Mouse (Mus musculus) stomach, postnatal 0 days (tissue): Measurements from ENCODE around the gene Lgals3. TPM values are rescaled to one million over a fixed set of nuclear protein-coding genes. Genes with fewer than 3 reads are reported as not detected.
"Not testable (repeated sequence)": the region's sequence is repeated elsewhere in the genome, so short reads cannot be mapped to it uniquely, and the experiment has no call there.

Experiments used
- ATAC-seq: fragments of 200-750 bp; cut with Nextera tagmentation; 2 replicates; pipeline ENCODE4 v1.8.0; 2017; ENCODE audit not compliant: low FRiP score, low TSS enrichment
- DNase-seq: peaks from one replicate; pipeline ENCODE4 v3.0.0-alpha.2; 2016; ENCODE audit warnings: low spot score
- H3K27ac ChIP-seq: fragments of 300-500 bp; sonication (generic); replicated peaks from 2 replicates; pipeline ENCODE4 v1.5.1; 2014; ENCODE audit warnings: mild to moderate bottlenecking, control low read depth
- H3K27me3 ChIP-seq: fragments of 300-500 bp; sonication (generic); 2 replicates; pipeline ENCODE4 v1.6.1; 2014; ENCODE audit warnings: low read length; ENCODE audit not compliant: control insufficient read depth, insufficient read depth
- H3K36me3 ChIP-seq: fragments of 300-500 bp; sonication (generic); 2 replicates; pipeline ENCODE4 v1.6.1; 2014; ENCODE audit warnings: low read length, mixed read lengths; ENCODE audit not compliant: control insufficient read depth, insufficient read depth
- H3K4me1 ChIP-seq: fragments of 300-500 bp; sonication (generic); replicated peaks from 2 replicates; pipeline ENCODE4 v1.6.1; 2014; ENCODE audit warnings: antibody characterized with exemption; ENCODE audit not compliant: control insufficient read depth, insufficient read depth
- H3K4me2 ChIP-seq: fragments of 300-500 bp; sonication (generic); replicated peaks from 2 replicates; pipeline ENCODE4 v1.6.1; 2014; ENCODE audit warnings: low read depth, mild to moderate bottlenecking, control low read depth, moderate library complexity
- H3K4me3 ChIP-seq: fragments of 300-500 bp; sonication (generic); 2 replicates; pipeline ENCODE4 v1.5.1; 2014; ENCODE audit warnings: low read depth, low read length, control low read depth
- H3K9ac ChIP-seq: fragments of 300-500 bp; sonication (generic); 2 replicates; pipeline ENCODE4 v1.6.1; 2014; ENCODE audit warnings: mild to moderate bottlenecking, low read length, control low read depth, mixed read lengths
- H3K9me3 ChIP-seq: fragments of 300-500 bp; sonication (generic); 2 replicates; pipeline ENCODE4 v1.6.1; 2016; ENCODE audit warnings: low read length; ENCODE audit not compliant: control insufficient read depth
- CTCF ChIP-seq: IDR thresholded peaks from 2 replicates; pipeline ENCODE4 v1.5.1; 2016; ENCODE audit warnings: antibody characterized with exemption, low read depth, mild to moderate bottlenecking, moderate library complexity
- EP300 ChIP-seq: optimal IDR thresholded peaks from 2 replicates; pipeline ENCODE3; 2016; ENCODE audit warnings: antibody characterized with exemption
- WGBS: fragments of 180-500 bp; shearing (Covaris S2); extraction: QIAGEN DNeasy Blood & Tissue Kit; methylation state at CpG from one replicate; pipeline ENCODE4 v1.1.7; 2014; 5-methylcytosine and 5-hydroxymethylcytosine counted together
- polyA plus RNA-seq: library from polyadenylated mRNA; unstranded; fragments of >200 nt; fragmentation: Nextera tagmentation; extraction: Ambion mirVana; gene quantifications from 2 replicates; pipeline ENCODE4 v1.2.1, GENCODE M21; 2015

The Lgals3 gene
- 359 and 387 TPM in 2 replicates for polyA plus RNA-seq

GRCm38 (mm10) chr14:47367461-47367860, at the start of gene Lgals3:
TSS of gene Lgals3 (plus strand) at chr14:47367751.
- no peaks in the 10 kb centered on the region for H3K9me3 ChIP-seq
- no peaks in the 10 kb centered on the region for H3K36me3 ChIP-seq
- DNase-seq (peak; percentile 63), ATAC-seq (peak; percentile 56)
- H3K27me3 ChIP-seq = no peaks in the 10 kb centered on the region
- no peaks in the 10 kb centered on the region for H3K4me1 ChIP-seq
- no peak within 1 kb of the TSS for H3K4me3 ChIP-seq
- no peak within 1 kb of the TSS for H3K9ac ChIP-seq
- WGBS = 30% methylated on average over 9 of the region's 9 CpGs
- H3K27ac ChIP-seq = peak within 1 kb of the TSS; percentile 75
- peak within 1 kb of the TSS; percentile 12 for H3K4me2 ChIP-seq
- no peak for TF ChIP-seq CTCF
- TF ChIP-seq EP300 = no peak

GRCm38 (mm10) chr14:47319362-47319761, 48.2 kb upstream of the Lgals3 start:
- no peak overlapping the region for H3K4me3 ChIP-seq
- H3K36me3 ChIP-seq = peaks cover 5% of the 10 kb centered on the region; the same call in 1 of the 2 replicates
- no peak overlapping the region for H3K4me2 ChIP-seq
- no peak overlapping the region for H3K9ac ChIP-seq
- ATAC-seq = peak; percentile 79
- H3K27me3 ChIP-seq = no peaks in the 10 kb centered on the region
- no peaks in the 10 kb centered on the region for H3K9me3 ChIP-seq
- WGBS = 71% methylated on average over 5 of the region's 5 CpGs
- TF ChIP-seq EP300 (no peak), CTCF (no peak)
- H3K4me1 ChIP-seq = no peaks in the 10 kb centered on the region
- no peak overlapping the region for H3K27ac ChIP-seq
- DNase-seq = no peak

- H3K4me1 ChIP-seq, H3K4me3 ChIP-seq, ATAC-seq, H3K9ac ChIP-seq, H3K27me3 ChIP-seq, H3K4me2 ChIP-seq, H3K27ac ChIP-seq, H3K9me3 ChIP-seq, H3K36me3 ChIP-seq, DNase-seq: not testable (repeated sequence)
- 96% methylated on average over 5 of the region's 8 CpGs for WGBS
Measured at GRCm38 (mm10) chr14:47321581-47321980, 46.0 kb upstream of the Lgals3 start.

GRCm38 (mm10) chr14:47325965-47326761, 41.4 kb upstream of the Lgals3 start:
- Histone ChIP-seq H3K9ac (no peak overlapping the region), H3K4me2 (no peak overlapping the region), H3K27me3 (no peaks in the 10 kb centered on the region), H3K4me3 (no peak overlapping the region), H3K9me3 (no peaks in the 10 kb centered on the region), H3K27ac (no peak overlapping the region), H3K4me1 (no peaks in the 10 kb centered on the region), H3K36me3 (no peaks in the 10 kb centered on the region)
- WGBS = 77% methylated on average over 9 of the region's 9 CpGs
- no peak for DNase-seq
- ATAC-seq = no peak
- TF ChIP-seq CTCF = no peak
- TF ChIP-seq EP300 = no peak

- Histone ChIP-seq H3K4me3 (no peak overlapping the region), H3K36me3 (no peaks in the 10 kb centered on the region), H3K27me3 (no peaks in the 10 kb centered on the region), H3K9ac (no peak overlapping the region), H3K27ac (no peak overlapping the region), H3K9me3 (no peaks in the 10 kb centered on the region), H3K4me1 (no peaks in the 10 kb centered on the region), H3K4me2 (no peak overlapping the region)
- TF ChIP-seq CTCF (no peak), EP300 (no peak)
- WGBS = 74% methylated on average over 5 of the region's 5 CpGs
- 0 out of 2 replicates have a peak, but pooled peaks have one; percentile 31 for ATAC-seq
- no peak for DNase-seq
Measured at GRCm38 (mm10) chr14:47327347-47327746, 40.2 kb upstream of the Lgals3 start.

GRCm38 (mm10) chr14:47331920-47332319, 35.6 kb upstream of the Lgals3 start:
- H3K4me3 ChIP-seq = no peak overlapping the region
- H3K4me2 ChIP-seq = no peak overlapping the region
- ATAC-seq = no peak
- H3K27ac ChIP-seq = no peak overlapping the region
- TF ChIP-seq CTCF = no peak
- no peak for TF ChIP-seq EP300
- DNase-seq = no peak
- H3K27me3 ChIP-seq = no peaks in the 10 kb centered on the region
- H3K9me3 ChIP-seq = no peaks in the 10 kb centered on the region
- H3K4me1 ChIP-seq = no peaks in the 10 kb centered on the region
- WGBS = 69% methylated on average over 5 of the region's 5 CpGs
- H3K36me3 ChIP-seq = no peaks in the 10 kb centered on the region
- no peak overlapping the region for H3K9ac ChIP-seq
